Mouse (Mus musculus) CH12.LX (cell line): ENCODE results near the gene Bbs1. TPM values are rescaled to one million over a fixed set of nuclear protein-coding genes. Genes with fewer than 3 reads are reported as not detected.
A peak's percentile ranks its signal among the peaks of the same experiment; 100 is the strongest.

Experiments used
- DNase-seq: peaks from one replicate; pipeline ENCODE4 v3.0.0-alpha.2; 2013; ENCODE audit errors: extremely low read depth
- H3K27ac ChIP-seq: 2 replicates; pipeline ENCODE4 v1.5.1; 2012; ENCODE audit warnings: low read depth, mild to moderate bottlenecking, control low read depth, moderate library complexity; ENCODE audit not compliant: insufficient read depth
- H3K27me3 ChIP-seq: replicated peaks from 2 replicates; pipeline ENCODE3; 2012; ENCODE audit warnings: inconsistent platforms
- H3K36me3 ChIP-seq, 2 experiments: replicated peaks in 1 of 2; 2 replicates each; pipeline versions ENCODE3 to v1.6.1; 2012; ENCODE audit warnings: inconsistent platforms in 1 of 2, low read length in 1 of 2, mild to moderate bottlenecking in 1 of 2, mixed read lengths in 1 of 2, moderate library complexity in 1 of 2; ENCODE audit not compliant: control insufficient read depth in 1 of 2, insufficient read depth in 1 of 2
- H3K4me1 ChIP-seq, 2 experiments: 2 replicates each; pipeline ENCODE4 v1.6.1; 2012; ENCODE audit warnings: inconsistent platforms in 1 of 2, moderate library complexity in 1 of 2; ENCODE audit not compliant: insufficient read depth in 2 of 2, control insufficient read depth in 1 of 2
- H3K4me2 ChIP-seq: 2 replicates; pipeline ENCODE4 v1.6.1; 2012; ENCODE audit warnings: low read depth, mild to moderate bottlenecking, control low read depth; ENCODE audit not compliant: poor library complexity, insufficient read depth, severe bottlenecking
- H3K4me3 ChIP-seq, 3 experiments: fragments of 150-350 bp in 1 of 3; sonication (generic) in 1 of 3; replicated peaks in 1 of 3; 2 replicates each; pipeline versions ENCODE3 to v1.5.1; 2011 to 2012; ENCODE audit warnings: low read depth in 2 of 3, low read length in 2 of 3, mild to moderate bottlenecking in 2 of 3, moderate library complexity in 2 of 3, control low read depth in 1 of 3, improper control_type of control experiment in 1 of 3, inconsistent platforms in 1 of 3, mixed read lengths in 1 of 3; ENCODE audit not compliant: poor library complexity in 1 of 3
- H3K79me2 ChIP-seq: replicated peaks from 2 replicates; pipeline ENCODE4 v1.6.1; 2012; ENCODE audit warnings: mild to moderate bottlenecking, moderate library complexity; ENCODE audit not compliant: control insufficient read depth, poor library complexity, insufficient read depth, severe bottlenecking; ENCODE audit errors: extremely low read depth
- H3K9ac ChIP-seq: 2 replicates; pipeline ENCODE4 v1.6.1; 2012; ENCODE audit warnings: low read depth, mild to moderate bottlenecking, control low read depth, moderate library complexity; ENCODE audit not compliant: insufficient read depth
- H3K9me3 ChIP-seq: replicated peaks from 2 replicates; pipeline ENCODE3; 2012; ENCODE audit warnings: low read length, inconsistent platforms, mixed read lengths
- BHLHE40 ChIP-seq: IDR thresholded peaks from 2 replicates; pipeline ENCODE4 v1.6.1; 2011; ENCODE audit warnings: mild to moderate bottlenecking, low read depth, low read length, improper control_type of control experiment
- CTCF ChIP-seq, 2 experiments: IDR thresholded peaks in 1 of 2; conservative IDR thresholded peaks in 1 of 2; 2 replicates each; pipeline ENCODE4 v1.5.1; 2011 to 2012; ENCODE audit warnings: low read depth in 2 of 2, low read length in 2 of 2, improper control_type of control experiment in 1 of 2, inconsistent platforms in 1 of 2, mild to moderate bottlenecking in 1 of 2, moderate library complexity in 1 of 2
- ETS1 ChIP-seq: conservative IDR thresholded peaks from 2 replicates; pipeline ENCODE4 v1.6.1; 2012; ENCODE audit warnings: low read depth, mild to moderate bottlenecking, inconsistent platforms, low read length, improper control_type of control experiment, moderate library complexity
- IRF4 ChIP-seq: IDR thresholded peaks from 2 replicates; pipeline ENCODE4 v1.6.1; 2014; ENCODE audit warnings: low read depth, mild to moderate bottlenecking, inconsistent platforms, low read length, improper control_type of control experiment
- JUN ChIP-seq: IDR thresholded peaks from 2 replicates; pipeline ENCODE4 v1.6.1; 2011; ENCODE audit warnings: low read depth, mild to moderate bottlenecking, low read length, improper control_type of control experiment, moderate library complexity; ENCODE audit not compliant: insufficient read depth
- KAT2A ChIP-seq: IDR thresholded peaks from 2 replicates; pipeline ENCODE4 v1.6.1; 2012; ENCODE audit warnings: low read length, improper control_type of control experiment, inconsistent platforms; ENCODE audit not compliant: insufficient replicate concordance
- MEF2A ChIP-seq: IDR thresholded peaks from 2 replicates; pipeline ENCODE4 v1.6.1; 2014; ENCODE audit warnings: low read depth, mild to moderate bottlenecking, inconsistent platforms, low read length, improper control_type of control experiment, borderline replicate concordance
- MXI1 ChIP-seq: IDR thresholded peaks from 2 replicates; pipeline ENCODE4 v1.6.1; 2011; ENCODE audit warnings: mild to moderate bottlenecking, low read depth, low read length, improper control_type of control experiment
- NELFE ChIP-seq: IDR thresholded peaks from 2 replicates; pipeline ENCODE4 v1.6.1; 2011; ENCODE audit warnings: low read depth, low read length, improper control_type of control experiment
- NRF1 ChIP-seq: IDR thresholded peaks from 2 replicates; pipeline ENCODE4 v1.6.1; 2014; ENCODE audit warnings: low read depth, mild to moderate bottlenecking, inconsistent platforms, low read length, improper control_type of control experiment, moderate library complexity
- POLR2AphosphoS2 ChIP-seq: IDR thresholded peaks from 2 replicates; pipeline ENCODE4 v1.6.1; 2011; ENCODE audit warnings: low read depth, low read length, improper control_type of control experiment
- RAD21 ChIP-seq: IDR thresholded peaks from 2 replicates; pipeline ENCODE4 v1.6.1; 2011; ENCODE audit warnings: low read depth, mild to moderate bottlenecking, low read length, improper control_type of control experiment, moderate library complexity
- RCOR1 ChIP-seq: conservative IDR thresholded peaks from 2 replicates; pipeline ENCODE4 v1.6.1; 2012; ENCODE audit warnings: low read depth, mild to moderate bottlenecking, inconsistent platforms, low read length, improper control_type of control experiment
- SIN3A ChIP-seq: IDR thresholded peaks from 2 replicates; pipeline ENCODE4 v1.6.1; 2012; ENCODE audit warnings: low read length, improper control_type of control experiment, inconsistent platforms
- SMC3 ChIP-seq: IDR thresholded peaks from 2 replicates; pipeline ENCODE4 v1.6.1; 2011; ENCODE audit warnings: low read depth, low read length, improper control_type of control experiment
- TBP ChIP-seq: conservative IDR thresholded peaks from 2 replicates; pipeline ENCODE4 v1.6.1; 2011; ENCODE audit warnings: low read depth, low read length, improper control_type of control experiment
- UBTF ChIP-seq: IDR thresholded peaks from 2 replicates; pipeline ENCODE4 v1.6.1; 2012; ENCODE audit warnings: low read depth, mild to moderate bottlenecking, inconsistent platforms, low read length, improper control_type of control experiment, moderate library complexity
- ZMIZ1 ChIP-seq: IDR thresholded peaks from 2 replicates; pipeline ENCODE4 v1.6.1; 2012; ENCODE audit warnings: low read depth, mild to moderate bottlenecking, inconsistent platforms, low read length, improper control_type of control experiment
- dilution Hi-C: fragments of 300-500 bp; cut with MboI; formaldehyde crosslinking; loops from 2 replicates; pipeline ENCODE4 v1.14.3; 2020; ENCODE audit warnings: low sequenced_read_pairs; ENCODE audit not compliant: extremely low pct_unique_long_range_greater_than_20kb, extremely low pct_ligation_motif_present
- in situ Hi-C: fragments of 300-500 bp; cut with MboI; formaldehyde crosslinking; loops from 3 replicates; pipeline ENCODE4 v1.14.3; 2019; ENCODE audit warnings: low sequenced_read_pairs, low pct_ligation_motif_present, low pct_unique_long_range_greater_than_20kb, mixed read lengths
- polyA plus RNA-seq: library from polyadenylated mRNA; unstranded; fragments of >175 nt; gene quantifications from 2 replicates; pipeline ENCODE4 v1.2.1, GENCODE M21; 2012; ENCODE audit warnings: low read depth; ENCODE audit not compliant: insufficient read length
- total RNA-seq, 2 experiments: library from RNA; depleted of rRNA; stranded (reverse); fragments of 300-350 nt in 1 of 2; fragments of >200 nt in 1 of 2; gene quantifications; 2 replicates each; pipeline ENCODE4 v1.2.3; 2012 to 2014

Bbs1 gene
- total and polyA plus RNA-seq, 3 experiments, result 2.7 to 3.1 (median 2.8) TPM

GRCm38 (mm10) chr19:4849800-4850199, 56.6 kb downstream of the Bbs1 start:
- H3K27me3 ChIP-seq, result peaks cover 39% of the 10 kb centered on the region
- in situ Hi-C loops (loop anchor here (25.0 kb wide), 2 partner anchors 212 to 362 kb away; partner anchors contain the start of genes 2010003K11Rik, Rce1 and Syt12), dilution Hi-C loops (no loop called here)
- H3K4me3 ChIP-seq, result no peak overlapping the region
- no peak overlapping the region for H3K27ac ChIP-seq
- no peaks in the 10 kb centered on the region for H3K36me3 ChIP-seq
- H3K4me2 ChIP-seq, result no peak overlapping the region
- DNase-seq, result no peak
- TF ChIP-seq NELFE, result no peak
- TF ChIP-seq UBTF, result no peak
- TF ChIP-seq SIN3A, result no peak
- no peak for TF ChIP-seq SMC3
- TF ChIP-seq POLR2AphosphoS2, result no peak
- no peak for TF ChIP-seq MEF2A
- no peak for TF ChIP-seq TBP
- TF ChIP-seq ETS1, result no peak
- no peaks in the 10 kb centered on the region for H3K9me3 ChIP-seq
- no peaks in the 10 kb centered on the region for H3K79me2 ChIP-seq
- H3K9ac ChIP-seq, result no peak overlapping the region
- no peaks in the 10 kb centered on the region for H3K4me1 ChIP-seq

DNA sequence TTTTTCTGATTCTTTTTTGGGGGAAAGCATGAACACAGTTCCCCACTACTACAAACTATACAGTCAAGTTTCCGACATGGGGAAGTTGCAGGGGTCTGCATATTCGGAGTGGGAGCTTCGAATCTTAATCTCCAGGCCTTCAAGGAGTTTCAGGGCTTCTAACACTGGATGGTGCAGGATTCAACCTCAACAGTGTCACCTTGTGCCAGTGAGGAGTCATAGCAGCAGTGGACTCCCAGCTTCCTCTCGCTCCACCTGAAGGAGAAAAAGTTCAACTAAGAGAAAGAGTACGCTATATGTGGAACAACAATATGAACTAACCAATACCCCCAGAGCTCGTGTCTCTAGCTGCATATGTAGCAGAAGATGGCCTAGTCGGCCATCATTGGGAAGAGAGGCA, 58.9 kb downstream of the Bbs1 start:
- peak; percentile 31 for DNase-seq
- no peak overlapping the region for H3K9ac ChIP-seq
- no peaks in the 10 kb centered on the region for H3K4me1 ChIP-seq
- no peak overlapping the region for H3K4me3 ChIP-seq
- H3K9me3 ChIP-seq, result no peaks in the 10 kb centered on the region
- peaks cover 45% of the 10 kb centered on the region for H3K27me3 ChIP-seq
- no peak for TF ChIP-seq NRF1
- TF ChIP-seq TBP, result no peak
- TF ChIP-seq MEF2A, result no peak
- peak; percentile 70 for TF ChIP-seq RAD21
- TF ChIP-seq CTCF (conservative IDR thresholded peaks at IDR 0.05 in 1 of 2, IDR thresholded peaks at IDR 0.05 in 1 of 2; ENCODE audit: low read depth in 2 of 2, low read length in 2 of 2), result peak in 1 of 2 experiments; percentile 83; a peak in 2 of 4 replicates
- TF ChIP-seq RCOR1, result no peak
- TF ChIP-seq SMC3, result peak; percentile 85
- in situ Hi-C loops, result no loop called here
- no peak overlapping the region for H3K4me2 ChIP-seq
- dilution Hi-C loops, result no loop called here
- no peaks in the 10 kb centered on the region for H3K79me2 ChIP-seq
- no peaks in the 10 kb centered on the region for H3K36me3 ChIP-seq
- H3K27ac ChIP-seq, result no peak overlapping the region

DNA sequence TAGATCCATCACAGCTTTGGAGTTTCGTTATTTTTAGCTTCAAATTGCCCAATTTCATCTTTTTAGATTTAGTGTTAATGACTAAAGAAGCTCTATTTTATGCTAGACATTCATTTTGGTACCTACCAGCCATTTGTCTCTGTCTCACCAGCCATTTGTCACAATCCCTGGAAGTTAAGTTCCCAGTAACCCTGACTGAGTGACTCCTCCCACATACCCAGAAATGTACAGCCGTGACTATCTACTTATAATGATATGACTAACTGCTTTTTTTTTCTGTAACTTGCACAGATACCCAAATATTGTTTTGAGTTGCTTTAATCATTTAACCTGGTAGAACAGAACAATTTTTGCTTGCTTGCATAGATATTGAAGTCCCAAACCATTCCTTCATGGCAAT, 60.6 kb downstream of the Bbs1 start:
- dilution Hi-C loops, result no loop called here
- in situ Hi-C loops, result no loop called here
- no peak overlapping the region for H3K27ac ChIP-seq

More for the DNA sequence above, 60.6 kb downstream of the Bbs1 start:
- Histone ChIP-seq H3K9ac (no peak overlapping the region), H3K27me3 (peaks cover 59% of the 10 kb centered on the region), H3K79me2 (no peaks in the 10 kb centered on the region), H3K4me1 (no peaks in the 10 kb centered on the region), H3K36me3 (no peaks in the 10 kb centered on the region), H3K4me3 (no peak overlapping the region), H3K9me3 (no peaks in the 10 kb centered on the region), H3K4me2 (no peak overlapping the region)
- TF ChIP-seq CTCF (conservative IDR thresholded peaks at IDR 0.05 in 1 of 2, IDR thresholded peaks at IDR 0.05 in 1 of 2; ENCODE audit: low read depth in 2 of 2, low read length in 2 of 2), result no peak
- no peak for TF ChIP-seq NRF1
- TF ChIP-seq RCOR1, result no peak
- no peak for TF ChIP-seq IRF4
- TF ChIP-seq JUN, result no peak
- no peak for TF ChIP-seq KAT2A
- TF ChIP-seq MXI1, result no peak
- TF ChIP-seq BHLHE40, result no peak
- TF ChIP-seq ZMIZ1, result no peak
- no peak for DNase-seq
